Mouse (Mus musculus) G1E (cell line): Measurements from ENCODE around the gene Apaf1.

Experiments used
- CTCF ChIP-seq: IDR thresholded peaks from 2 replicates; pipeline ENCODE4 v1.5.1; 2012; ENCODE audit warnings: low read depth, low read length, inconsistent platforms, mixed read lengths
- GATA1 ChIP-seq: IDR thresholded peaks from 2 replicates; pipeline ENCODE4 v1.6.1; 2012; ENCODE audit warnings: borderline replicate concordance, low read length, inconsistent platforms, mixed read lengths
- GATA2 ChIP-seq: IDR thresholded peaks from 2 replicates; pipeline ENCODE4 v1.6.1; 2012; ENCODE audit warnings: low read depth, low read length, inconsistent platforms, borderline replicate concordance
- POLR2AphosphoS5 ChIP-seq: IDR thresholded peaks from 2 replicates; pipeline ENCODE4 v1.6.1; 2012; ENCODE audit warnings: low read depth, low read length, inconsistent platforms; ENCODE audit not compliant: insufficient replicate concordance

DNA sequence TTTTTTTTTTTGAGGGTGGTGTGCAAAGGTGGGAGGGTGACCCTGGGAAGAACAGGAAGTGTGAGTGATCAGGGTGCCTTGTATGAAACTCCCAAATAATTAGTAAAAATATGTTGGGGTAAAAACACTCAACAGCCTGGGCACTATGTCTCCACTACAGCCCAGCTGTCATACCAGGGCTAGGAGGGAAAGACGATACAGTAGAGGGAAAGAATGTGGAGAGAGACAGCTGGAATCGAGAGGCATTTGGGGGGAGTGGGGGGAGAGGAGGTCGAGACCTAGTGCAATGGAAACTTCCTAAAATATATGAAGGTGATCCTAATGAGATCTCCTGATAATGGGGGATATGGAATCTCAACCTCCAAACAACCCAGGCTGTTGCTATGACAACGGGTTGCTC lies 27.3 kb upstream of the Apaf1 start:
- TF ChIP-seq CTCF: no peak
- no peak for TF ChIP-seq POLR2AphosphoS5
- no peak for TF ChIP-seq GATA2
- TF ChIP-seq GATA1: no peak
